Mouse (Mus musculus): Measurements from ENCODE around the gene Hlcs. TPM values are rescaled to one million over a fixed set of nuclear protein-coding genes. Genes with fewer than 3 reads are reported as not detected.
"Not testable (repeated sequence)": the region's sequence is repeated elsewhere in the genome, so short reads cannot be mapped to it uniquely, and the experiment has no call there.

Hlcs gene
- polyA plus RNA-seq, 1 experiment from 2014 or later, result 7.0 TPM

DNA sequence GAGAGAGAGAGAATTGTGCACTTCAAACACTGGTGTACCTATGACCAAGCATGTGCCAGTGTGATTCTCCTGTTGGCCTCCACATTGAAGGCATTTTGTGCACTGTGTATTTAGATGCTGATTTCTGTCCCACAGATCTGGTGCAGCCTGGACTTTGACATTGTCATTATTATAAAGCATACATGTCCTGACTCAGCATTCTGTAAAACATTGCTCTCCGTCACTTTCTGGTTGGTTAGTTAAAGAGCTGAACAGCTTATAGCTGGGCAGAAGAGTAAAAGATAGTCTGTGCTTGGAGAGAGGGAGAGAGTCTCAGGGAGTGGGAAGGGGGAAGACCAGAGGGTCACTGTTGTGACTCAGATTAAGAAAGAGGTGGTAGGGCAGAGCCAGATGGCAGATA, 32.4 kb upstream of the Hlcs start:
- H3K4me3 ChIP-seq (ENCODE audit: low read depth, low read length), result no peak overlapping the region
- no peaks in the 10 kb centered on the region for H3K27me3 ChIP-seq (ENCODE audit: control insufficient read depth, insufficient read depth, low read length)
- no peak overlapping the region for H3K9ac ChIP-seq (ENCODE audit: low read length)
- WGBS, result 88% methylated on average over 1 of the region's 1 CpGs
- H3K4me2 ChIP-seq (replicated peaks; ENCODE audit: low read depth), result no peak overlapping the region
- TF ChIP-seq EP300 (optimal IDR thresholded peaks at IDR 0.05) (no peak), CTCF (IDR thresholded peaks at IDR 0.05; ENCODE audit: low read depth) (no peak)
- no peak overlapping the region for H3K27ac ChIP-seq (replicated peaks)
- ATAC-seq (ENCODE audit: low FRiP score, low TSS enrichment), result no peak
- DNase-seq (ENCODE audit: low spot score), result no peak
- H3K36me3 ChIP-seq (ENCODE audit: control insufficient read depth, insufficient read depth, low read length), result no peaks in the 10 kb centered on the region
- no peaks in the 10 kb centered on the region for H3K4me1 ChIP-seq (replicated peaks; ENCODE audit: control insufficient read depth, insufficient read depth)
- no peaks in the 10 kb centered on the region for H3K9me3 ChIP-seq (ENCODE audit: control insufficient read depth, low read length)

DNA sequence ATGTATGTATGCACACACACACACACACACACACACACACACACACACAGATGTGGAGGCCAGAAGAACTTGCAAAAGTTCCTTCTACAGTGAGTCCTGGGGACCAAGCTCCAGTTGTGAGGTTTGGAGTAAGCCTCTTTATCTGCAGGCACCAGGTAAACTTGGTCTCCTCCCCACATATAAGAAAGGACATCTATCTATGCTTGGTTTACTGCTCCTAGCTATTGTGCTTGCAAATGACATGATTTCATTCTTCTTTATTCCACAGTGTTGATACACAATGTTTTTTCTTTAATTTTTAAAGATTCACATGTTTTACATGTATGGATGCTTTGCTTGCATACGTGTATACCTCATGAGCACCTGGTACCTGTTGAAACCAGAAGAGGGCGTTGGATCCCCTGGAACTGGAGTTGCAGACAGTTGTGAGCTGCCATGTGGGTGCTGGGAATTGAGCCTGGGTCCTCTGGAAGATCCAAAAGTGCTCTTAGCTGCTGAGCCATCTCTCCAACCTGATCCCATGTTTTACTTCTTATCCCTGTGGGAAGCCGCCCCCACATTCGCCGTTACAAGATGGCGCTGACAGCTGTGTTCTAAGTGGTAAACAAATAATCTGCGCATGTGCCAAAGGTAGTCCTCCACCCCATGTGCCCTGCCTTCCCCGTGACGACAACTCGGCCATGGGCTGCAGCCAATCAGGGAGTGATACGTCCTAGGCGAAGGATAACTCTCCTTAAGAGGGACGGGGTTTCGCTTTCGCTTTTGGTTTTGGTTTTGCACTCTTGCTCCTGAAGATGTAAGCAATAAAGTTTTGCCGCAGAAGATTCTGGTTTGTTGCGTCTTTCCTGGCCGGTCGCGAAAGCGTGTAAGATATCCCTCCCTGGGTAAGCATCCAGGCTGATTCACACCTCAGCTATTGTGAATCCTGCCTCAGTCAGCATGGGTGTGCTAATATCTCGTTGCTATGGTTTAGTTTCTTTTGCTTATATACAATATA, 26.1 kb upstream of the Hlcs start:
- not testable (repeated sequence) for H3K27me3 ChIP-seq (ENCODE audit: control insufficient read depth, insufficient read depth, low read length); DNase-seq (ENCODE audit: low spot score); H3K36me3 ChIP-seq (ENCODE audit: control insufficient read depth, insufficient read depth, low read length); H3K9ac ChIP-seq (ENCODE audit: low read length); H3K27ac ChIP-seq (replicated peaks); H3K4me1 ChIP-seq (replicated peaks; ENCODE audit: control insufficient read depth, insufficient read depth); H3K4me3 ChIP-seq (ENCODE audit: low read depth, low read length); H3K4me2 ChIP-seq (replicated peaks; ENCODE audit: low read depth); ATAC-seq (ENCODE audit: low FRiP score, low TSS enrichment); H3K9me3 ChIP-seq (ENCODE audit: control insufficient read depth, low read length)
- 90% methylated on average over 17 of the region's 22 CpGs for WGBS

DNA sequence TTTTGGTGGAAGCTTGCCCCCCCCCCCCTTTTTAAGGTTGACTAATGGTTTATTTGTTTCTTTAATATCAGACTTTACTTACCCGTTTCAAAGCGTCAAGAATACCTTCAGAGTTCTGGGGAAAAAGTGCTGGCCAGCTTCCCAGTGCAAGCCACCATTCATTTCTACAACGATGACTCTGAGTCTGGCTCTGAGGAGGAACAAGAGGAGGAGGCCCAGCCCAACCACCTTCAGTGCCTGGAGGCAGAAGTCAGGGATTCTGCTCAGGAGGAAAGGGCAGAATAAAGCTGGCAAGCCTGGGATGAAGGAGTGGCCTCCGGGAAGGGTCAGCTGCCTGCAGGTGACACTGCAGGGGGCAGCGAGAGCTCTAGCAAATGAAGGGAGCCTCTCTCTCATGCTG, 22.3 kb upstream of the Hlcs start:
- no peak overlapping the region for H3K4me3 ChIP-seq (ENCODE audit: low read depth, low read length)
- H3K9me3 ChIP-seq (ENCODE audit: control insufficient read depth, low read length), result no peaks in the 10 kb centered on the region
- DNase-seq (ENCODE audit: low spot score) (no peak), ATAC-seq (ENCODE audit: low FRiP score, low TSS enrichment) (no peak)
- WGBS, result 25% methylated on average over 5 of the region's 5 CpGs
- H3K4me1 ChIP-seq (replicated peaks; ENCODE audit: control insufficient read depth, insufficient read depth), result no peaks in the 10 kb centered on the region
- H3K36me3 ChIP-seq (ENCODE audit: control insufficient read depth, insufficient read depth, low read length), result no peaks in the 10 kb centered on the region
- no peak overlapping the region for H3K27ac ChIP-seq (replicated peaks)
- no peak overlapping the region for H3K4me2 ChIP-seq (replicated peaks; ENCODE audit: low read depth)
- TF ChIP-seq EP300 (optimal IDR thresholded peaks at IDR 0.05) (no peak), CTCF (IDR thresholded peaks at IDR 0.05; ENCODE audit: low read depth) (no peak)
- H3K27me3 ChIP-seq (ENCODE audit: control insufficient read depth, insufficient read depth, low read length), result no peaks in the 10 kb centered on the region
- H3K9ac ChIP-seq (ENCODE audit: low read length), result no peak overlapping the region

DNA sequence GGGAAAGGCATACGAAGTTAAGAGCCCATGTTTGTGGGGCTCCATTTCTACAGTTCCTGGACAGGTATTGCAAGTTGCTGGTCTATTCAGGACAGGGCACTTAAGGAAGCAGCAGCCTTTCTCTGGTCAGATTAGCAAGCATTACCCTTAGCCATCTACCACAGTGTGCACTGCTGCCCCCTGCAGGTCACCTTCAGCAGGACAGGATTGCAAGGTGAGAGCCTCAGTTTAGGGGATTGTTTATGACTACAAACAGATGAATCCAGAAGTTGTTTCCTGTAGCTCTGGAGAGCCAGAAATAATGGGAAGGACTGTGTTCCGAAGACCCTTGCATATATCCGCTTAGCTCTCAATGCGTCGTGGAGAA, 18.5 kb upstream of the Hlcs start:
- H3K36me3 ChIP-seq (ENCODE audit: control insufficient read depth, insufficient read depth, low read length), result no peaks in the 10 kb centered on the region
- WGBS, result 70% methylated on average over 5 of the region's 5 CpGs
- ATAC-seq (ENCODE audit: low FRiP score, low TSS enrichment) (peak; percentile 53; the same call in 1 of the 2 replicates), DNase-seq (ENCODE audit: low spot score) (peak; percentile 83)
- no peaks in the 10 kb centered on the region for H3K27me3 ChIP-seq (ENCODE audit: control insufficient read depth, insufficient read depth, low read length)
- no peak overlapping the region for H3K4me3 ChIP-seq (ENCODE audit: low read depth, low read length)
- peak; percentile 88 for TF ChIP-seq CTCF (IDR thresholded peaks at IDR 0.05; ENCODE audit: low read depth)
- no peak for TF ChIP-seq EP300 (optimal IDR thresholded peaks at IDR 0.05)
- H3K27ac ChIP-seq (replicated peaks), result no peak overlapping the region
- H3K9me3 ChIP-seq (ENCODE audit: control insufficient read depth, low read length), result no peaks in the 10 kb centered on the region
- no peak overlapping the region for H3K4me2 ChIP-seq (replicated peaks; ENCODE audit: low read depth)
- H3K9ac ChIP-seq (ENCODE audit: low read length), result no peak overlapping the region
- no peaks in the 10 kb centered on the region for H3K4me1 ChIP-seq (replicated peaks; ENCODE audit: control insufficient read depth, insufficient read depth)

DNA sequence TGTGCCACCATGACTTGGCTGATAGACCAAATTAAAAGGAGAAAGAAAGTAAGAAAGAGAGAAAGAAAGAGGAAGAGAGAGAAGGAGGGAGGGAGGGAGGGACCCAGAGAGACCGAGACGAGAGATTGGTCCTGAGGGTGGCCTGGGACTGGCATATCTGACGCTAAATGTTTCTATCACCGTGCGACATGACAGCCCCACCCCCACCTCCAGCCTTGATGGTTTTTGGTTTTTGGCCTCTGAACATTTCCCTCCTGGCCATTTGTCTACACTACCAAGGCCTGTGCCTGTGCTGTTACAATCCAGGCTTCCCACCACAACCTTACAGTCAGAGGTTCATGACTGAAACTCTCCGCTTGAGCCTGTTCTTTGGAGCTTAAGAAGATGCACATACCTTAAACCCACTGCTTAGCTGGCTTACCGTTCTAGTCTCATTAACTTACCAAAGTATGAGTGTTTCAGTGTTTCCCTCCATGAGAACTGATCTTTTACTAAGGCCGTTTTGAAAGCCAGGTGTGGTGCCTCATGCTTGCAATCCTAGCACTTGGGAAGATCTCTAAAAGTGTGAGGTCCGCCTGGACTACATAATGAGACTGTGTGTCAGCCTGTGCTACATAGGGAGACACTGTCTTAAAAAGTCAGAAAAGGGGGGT, 18.0 kb upstream of the Hlcs start:
- 81% methylated on average over 9 of the region's 9 CpGs for WGBS
- TF ChIP-seq CTCF (IDR thresholded peaks at IDR 0.05; ENCODE audit: low read depth) (no peak), EP300 (optimal IDR thresholded peaks at IDR 0.05) (no peak)
- DNase-seq (ENCODE audit: low spot score), result no peak
- H3K27me3 ChIP-seq (ENCODE audit: control insufficient read depth, insufficient read depth, low read length), result no peaks in the 10 kb centered on the region
- no peaks in the 10 kb centered on the region for H3K36me3 ChIP-seq (ENCODE audit: control insufficient read depth, insufficient read depth, low read length)
- H3K4me3 ChIP-seq (ENCODE audit: low read depth, low read length), result no peak overlapping the region
- ATAC-seq (ENCODE audit: low FRiP score, low TSS enrichment), result no peak
- no peak overlapping the region for H3K4me2 ChIP-seq (replicated peaks; ENCODE audit: low read depth)
- no peak overlapping the region for H3K9ac ChIP-seq (ENCODE audit: low read length)
- H3K9me3 ChIP-seq (ENCODE audit: control insufficient read depth, low read length), result no peaks in the 10 kb centered on the region
- no peak overlapping the region for H3K27ac ChIP-seq (replicated peaks)
- H3K4me1 ChIP-seq (replicated peaks; ENCODE audit: control insufficient read depth, insufficient read depth), result no peaks in the 10 kb centered on the region

DNA sequence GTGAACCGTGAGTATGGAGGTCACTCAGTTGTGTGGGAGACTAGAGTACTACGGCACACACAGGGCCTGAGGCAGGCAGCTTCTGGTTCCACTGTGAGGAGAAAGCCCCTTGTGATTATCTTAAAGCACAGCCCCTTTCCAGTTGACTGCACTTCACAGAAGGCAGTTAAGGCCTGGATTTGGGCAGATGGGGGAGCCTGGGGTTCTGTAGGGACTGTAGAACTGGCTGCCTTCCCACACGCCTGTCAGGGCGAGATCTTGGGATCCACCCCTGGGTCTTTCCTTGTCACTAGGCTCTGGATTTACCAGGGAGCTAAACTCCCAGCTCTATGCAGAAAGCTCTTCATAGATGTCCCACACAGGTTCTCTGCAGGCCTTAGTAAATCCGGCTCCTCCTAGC, 17.1 kb upstream of the Hlcs start:
- no peak overlapping the region for H3K4me3 ChIP-seq (ENCODE audit: low read depth, low read length)
- ATAC-seq (ENCODE audit: low FRiP score, low TSS enrichment), result no peak
- TF ChIP-seq CTCF (IDR thresholded peaks at IDR 0.05; ENCODE audit: low read depth) (no peak), EP300 (optimal IDR thresholded peaks at IDR 0.05) (no peak)
- no peaks in the 10 kb centered on the region for H3K36me3 ChIP-seq (ENCODE audit: control insufficient read depth, insufficient read depth, low read length)
- no peaks in the 10 kb centered on the region for H3K4me1 ChIP-seq (replicated peaks; ENCODE audit: control insufficient read depth, insufficient read depth)
- H3K27me3 ChIP-seq (ENCODE audit: control insufficient read depth, insufficient read depth, low read length), result no peaks in the 10 kb centered on the region
- no peak for DNase-seq (ENCODE audit: low spot score)
- WGBS, result 79% methylated on average over 5 of the region's 5 CpGs
- no peaks in the 10 kb centered on the region for H3K9me3 ChIP-seq (ENCODE audit: control insufficient read depth, low read length)
- H3K4me2 ChIP-seq (replicated peaks; ENCODE audit: low read depth), result no peak overlapping the region
- no peak overlapping the region for H3K9ac ChIP-seq (ENCODE audit: low read length)
- no peak overlapping the region for H3K27ac ChIP-seq (replicated peaks)
